Mouse (Mus musculus) olfactory bulb, adult 2 months (tissue): ENCODE results near the gene Megf11. TPM values are rescaled to one million over a fixed set of nuclear protein-coding genes. Genes with fewer than 3 reads are reported as not detected.

Experiments
- H3K27ac ChIP-seq: fragments of 200-500 bp; 2 replicates; pipeline ENCODE4 v1.5.1; 2012; ENCODE audit warnings: low read depth, low read length; ENCODE audit not compliant: insufficient read depth
- H3K4me1 ChIP-seq: fragments of 200-500 bp; 2 replicates; pipeline ENCODE4 v1.6.1; 2012; ENCODE audit warnings: low read length; ENCODE audit not compliant: control insufficient read depth, insufficient read depth
- H3K4me3 ChIP-seq: fragments of 200-500 bp; 2 replicates; pipeline ENCODE4 v1.5.1; 2012; ENCODE audit warnings: mild to moderate bottlenecking, low read depth, low read length, moderate library complexity; ENCODE audit not compliant: insufficient read depth
- CTCF ChIP-seq: fragments of 200-500 bp; IDR thresholded peaks from 2 replicates; pipeline ENCODE4 v1.5.1; 2012; ENCODE audit warnings: low read depth, mild to moderate bottlenecking, low read length, moderate library complexity; ENCODE audit not compliant: insufficient read depth
- POLR2A ChIP-seq: fragments of 200-500 bp; IDR thresholded peaks from 2 replicates; pipeline ENCODE4 v1.6.1; 2012; ENCODE audit warnings: mild to moderate bottlenecking, low read depth, low read length, moderate library complexity; ENCODE audit not compliant: insufficient read depth
- WGBS: fragments of 180-500 bp; shearing (Covaris S2); methylation state at CpG from one replicate; pipeline ENCODE4 v1.1.7; 2018; 5-methylcytosine and 5-hydroxymethylcytosine counted together
- polyA plus RNA-seq: library from polyadenylated mRNA; stranded (reverse); fragments of >200 nt; gene quantifications from 2 replicates; pipeline ENCODE4 v1.2.4, GENCODE M21; 2012; ENCODE audit warnings: low replicate concordance; ENCODE audit not compliant: missing spikeins, insufficient read depth, insufficient read length

Gene Megf11
- polyA plus RNA-seq: not detected in 2 replicates

GRCm38 (mm10) chr9:64385511-64386465, at the start of gene Megf11:
Gene Megf11, plus strand, starts transcription at chr9:64385626.
- no peak for TF ChIP-seq POLR2A
- no peak for TF ChIP-seq CTCF
- under 1% methylated on average over 93 of the region's 93 CpGs for WGBS
- Histone ChIP-seq H3K4me3 (peak within 1 kb of the TSS; percentile 55), H3K27ac (no peak within 1 kb of the TSS), H3K4me1 (peaks cover 15% of the 10 kb centered on the region)

- peaks cover 2% of the 10 kb centered on the region; the same call in 1 of the 2 replicates for H3K4me1 ChIP-seq
- WGBS: 92% methylated on average over 6 of the region's 6 CpGs
- H3K4me3 ChIP-seq: no peak overlapping the region
- H3K27ac ChIP-seq: no peak overlapping the region
- TF ChIP-seq POLR2A: no peak
- TF ChIP-seq CTCF: no peak
These were observed 49.6 kb upstream of the Megf11 start for GRCm38 (mm10) chr9:64335825-64336224.

- H3K27ac ChIP-seq: no peak overlapping the region
- 33% methylated on average over 8 of the region's 8 CpGs for WGBS
- no peak overlapping the region for H3K4me3 ChIP-seq
These were observed 46.1 kb upstream of the Megf11 start for GRCm38 (mm10) chr9:64339361-64339760.

GRCm38 (mm10) chr9:64340351-64341253, 44.8 kb upstream of the Megf11 start:
- TF ChIP-seq POLR2A (peak; percentile 23; the same call in 1 of the 2 replicates), CTCF (0 out of 2 replicates have a peak, but pooled peaks have one; percentile 27)
- WGBS: under 1% methylated on average over 85 of the region's 85 CpGs
- Histone ChIP-seq H3K4me1 (peaks cover 2% of the 10 kb centered on the region; the same call in 1 of the 2 replicates), H3K27ac (peak overlapping the region; percentile 99), H3K4me3 (peak overlapping the region; percentile 80)

More at GRCm38 (mm10) chr9:64339361-64339760, 46.1 kb upstream of the Megf11 start:
- peaks cover 2% of the 10 kb centered on the region; the same call in 1 of the 2 replicates for H3K4me1 ChIP-seq
- no peak for TF ChIP-seq CTCF
- TF ChIP-seq POLR2A: no peak

GRCm38 (mm10) chr9:64341254-64341566, 44.2 kb upstream of the Megf11 start, which contains the start of gene Dis3l:
Gene Dis3l, minus strand, starts transcription at chr9:64341288.
- Histone ChIP-seq H3K4me3 (peak within 1 kb of the TSS; percentile 80), H3K4me1 (peaks cover 2% of the 10 kb centered on the region; the same call in 1 of the 2 replicates), H3K27ac (peak within 1 kb of the TSS; percentile 99)
- no peak for TF ChIP-seq POLR2A
- no peak for TF ChIP-seq CTCF
- WGBS: 4% methylated on average over 16 of the region's 16 CpGs

- H3K4me1 ChIP-seq: peaks cover 2% of the 10 kb centered on the region; the same call in 1 of the 2 replicates
- WGBS: 82% methylated on average over 8 of the region's 8 CpGs
- TF ChIP-seq POLR2A (no peak), CTCF (no peak)
- no peak overlapping the region for H3K4me3 ChIP-seq
- H3K27ac ChIP-seq: no peak overlapping the region
These were observed 43.8 kb upstream of the Megf11 start for GRCm38 (mm10) chr9:64341671-64342070.

GRCm38 (mm10) chr9:64343656-64344055, 41.8 kb upstream of the Megf11 start:
- Histone ChIP-seq H3K4me3 (no peak overlapping the region), H3K27ac (no peak overlapping the region), H3K4me1 (peaks cover 2% of the 10 kb centered on the region; the same call in 1 of the 2 replicates)
- WGBS: 99% methylated on average over 2 of the region's 2 CpGs
- no peak for TF ChIP-seq POLR2A
- no peak for TF ChIP-seq CTCF

GRCm38 (mm10) chr9:64345931-64346330, 39.5 kb upstream of the Megf11 start:
- H3K4me3 ChIP-seq: no peak overlapping the region
- WGBS: 65% methylated on average over 5 of the region's 5 CpGs
- no peaks in the 10 kb centered on the region for H3K4me1 ChIP-seq
- no peak overlapping the region for H3K27ac ChIP-seq
- TF ChIP-seq CTCF (no peak), POLR2A (no peak)
